Mouse (Mus musculus) Patski (cell line): Measurements from ENCODE around the gene Clic1. TPM values are rescaled to one million over a fixed set of nuclear protein-coding genes. Genes with fewer than 3 reads are reported as not detected.

Experiments used
- ATAC-seq: fragments of 100-300 bp; one replicate; pipeline ENCODE4 v1.8.0; 2021
- CTCF ChIA-PET: fragments of 350-600 bp; sonication (Branson Sonifier 250); formaldehyde crosslinking; loops from one replicate; lab custom pipeline; 2022; ENCODE audit warnings: inconsistent platforms; lab: Charles Lee
- POLR2A ChIA-PET: fragments of 350-600 bp; sonication (Branson Sonifier 250); formaldehyde crosslinking; loops from one replicate; lab custom pipeline; 2022; ENCODE audit warnings: antibody characterized with exemption, inconsistent platforms; lab: Charles Lee
- DNase-seq: peaks from one replicate; pipeline ENCODE4 v3.0.0-alpha.2; 2011; ENCODE audit warnings: low read depth, low spot score
- H3K27me3 ChIP-seq: fragments of 371-371 bp; one replicate; pipeline ENCODE4 v1.5.1; 2021
- CTCF ChIP-seq: fragments of 100-300 bp; IDR thresholded peaks from one replicate; pipeline ENCODE4 v1.5.1; 2021
- in situ Hi-C: fragments of 300-500 bp; cut with MboI; formaldehyde crosslinking; loops from 3 replicates; pipeline ENCODE4 v1.11.1; 2018; ENCODE audit warnings: low pct_unique_long_range_greater_than_20kb, mixed read lengths
- polyA plus RNA-seq: library from polyadenylated mRNA; unstranded; gene quantifications from one replicate; pipeline ENCODE4 v1.2.3, GENCODE M21; 2021

Gene Clic1
- polyA plus RNA-seq, 1 experiment from 2014 or later: 671 TPM

DNA sequence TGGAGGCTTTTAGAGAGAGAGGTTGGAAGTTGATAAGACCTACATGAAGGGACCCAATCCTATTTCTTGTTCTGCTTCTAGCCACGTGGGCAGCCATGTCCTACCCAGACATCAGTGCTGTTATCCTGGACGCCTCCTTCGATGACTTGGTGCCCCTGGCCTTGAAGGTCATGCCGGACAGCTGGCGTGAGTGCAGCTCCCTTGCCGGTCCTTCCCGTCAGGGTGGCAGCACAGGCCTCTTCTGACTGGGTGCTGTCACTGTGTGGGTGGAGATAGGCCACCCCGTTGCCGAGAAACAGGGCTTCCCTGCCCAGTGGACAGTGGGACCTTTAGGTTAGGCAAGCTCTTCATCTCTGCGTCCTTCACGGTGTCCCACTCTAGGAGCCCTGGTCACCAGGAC is 51.4 kb downstream of the Clic1 start:
- in situ Hi-C loops: no loop called here
- DNase-seq (no peak), ATAC-seq (no peak)
- no peaks in the 10 kb centered on the region for H3K27me3 ChIP-seq
- no peak for TF ChIP-seq CTCF
- CTCF ChIA-PET: no interaction called here
- POLR2A ChIA-PET: interaction anchor here (0.8 kb wide), 1 partner anchor 99 kb away, joined by 3 read pairs; no protein-coding TSS in a partner anchor

DNA sequence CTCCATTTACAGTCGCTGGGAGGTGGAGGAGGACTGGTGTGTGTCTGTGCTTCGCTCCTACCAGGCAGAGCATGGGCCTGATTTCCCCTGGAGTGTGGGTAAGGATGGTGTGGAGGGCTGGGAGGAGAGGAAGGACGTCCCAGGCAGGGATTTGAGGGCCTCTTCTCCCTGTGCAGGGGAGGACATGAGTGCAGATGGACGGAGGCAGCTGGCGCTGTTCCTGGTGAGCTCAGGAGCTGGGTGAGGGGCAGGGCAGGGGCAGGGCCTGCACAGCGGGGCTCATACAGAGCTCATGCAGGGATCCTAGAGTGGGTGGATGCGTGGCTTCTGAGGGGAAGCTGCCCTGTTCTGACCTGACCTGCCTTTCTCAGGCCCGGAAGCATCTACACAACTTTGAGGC is 52.5 kb downstream of the Clic1 start:
- POLR2A ChIA-PET: interaction anchor here (0.8 kb wide), 1 partner anchor 151 kb away, joined by 3 read pairs; no protein-coding TSS in a partner anchor
- no peak for TF ChIP-seq CTCF
- no peak for ATAC-seq
- in situ Hi-C loops: no loop called here
- DNase-seq: no peak
- CTCF ChIA-PET: no interaction called here
- no peaks in the 10 kb centered on the region for H3K27me3 ChIP-seq

DNA sequence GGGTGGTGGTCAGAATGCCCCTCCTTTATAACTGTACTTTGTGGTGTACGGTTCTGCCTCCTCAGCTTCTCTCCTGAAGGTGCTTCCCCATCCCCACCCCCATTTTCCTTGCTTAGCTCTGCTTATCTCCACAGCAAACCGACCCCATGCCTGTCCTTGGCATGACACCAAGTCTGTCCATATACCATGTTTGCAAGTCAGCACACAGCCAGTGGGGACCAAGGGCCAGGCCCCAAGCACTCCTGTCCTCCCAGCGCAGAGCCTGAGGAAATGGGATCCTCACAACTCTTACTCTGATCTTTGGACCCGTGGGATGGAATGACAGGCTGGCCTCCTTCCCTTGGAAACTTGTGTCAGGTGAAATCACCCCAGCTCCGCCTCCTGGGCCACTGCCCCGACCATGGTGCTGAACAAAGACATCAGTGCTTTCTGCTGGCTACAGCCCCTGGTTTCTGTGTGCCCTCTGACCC is 53.5 kb downstream of the Clic1 start:
- in situ Hi-C loops: no loop called here
- no peak for DNase-seq
- CTCF ChIA-PET: no interaction called here

DNA sequence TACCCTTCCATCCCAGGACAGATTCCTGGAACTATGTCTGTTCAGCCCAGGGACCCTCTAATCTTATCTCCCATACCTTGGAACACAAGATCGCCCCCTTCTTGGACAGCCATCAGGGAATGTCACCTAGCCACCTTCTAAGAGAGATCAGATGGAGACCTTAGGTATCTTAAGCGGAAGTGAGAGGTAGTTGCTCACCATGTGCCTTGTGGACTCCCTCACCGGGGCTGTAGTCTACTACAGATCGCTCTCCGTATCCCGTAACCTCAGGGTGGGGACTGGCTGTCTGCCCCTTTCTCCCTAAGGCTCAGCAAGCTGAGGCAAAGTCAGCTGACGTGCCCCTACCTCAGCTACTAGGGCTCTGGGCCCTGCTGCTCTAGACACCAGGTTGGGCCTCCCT is 54.3 kb downstream of the Clic1 start:
- CTCF ChIA-PET: interaction anchor here (0.9 to 1.5 kb wide), 2 partner anchors 97 to 156 kb away, joined by 3 read pairs; no protein-coding TSS in a partner anchor
- POLR2A ChIA-PET: interaction anchor here (1.0 kb wide), 1 partner anchor 14 kb away, joined by 4 read pairs; no protein-coding TSS in a partner anchor
- in situ Hi-C loops: no loop called here

More for the DNA sequence above, 53.5 kb downstream of the Clic1 start:
- no peak for ATAC-seq
- TF ChIP-seq CTCF: no peak
- POLR2A ChIA-PET: interaction anchor here (0.6 kb wide), 1 partner anchor 9 kb away, joined by 4 read pairs; no protein-coding TSS in a partner anchor
- no peaks in the 10 kb centered on the region for H3K27me3 ChIP-seq

DNA sequence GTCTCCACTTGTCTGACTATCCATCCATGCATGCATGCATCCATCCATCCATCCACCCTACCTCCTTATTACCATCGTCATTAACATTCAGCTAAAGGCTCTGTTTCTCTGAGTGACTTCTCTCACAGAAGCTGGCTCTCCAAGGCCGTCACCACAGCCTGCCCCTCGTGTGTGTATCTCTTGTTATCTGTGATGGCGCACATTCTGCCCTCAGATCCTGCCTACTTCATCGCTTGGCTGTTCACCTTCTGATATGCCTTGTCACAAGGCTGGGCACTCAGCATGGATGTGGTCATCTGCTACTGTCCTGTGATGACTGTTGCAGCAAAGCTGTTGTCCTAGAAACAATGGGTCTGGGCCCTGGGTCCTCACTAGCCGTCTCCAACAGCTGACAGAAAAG is 55.0 kb downstream of the Clic1 start:
- ATAC-seq (no peak), DNase-seq (no peak)
- POLR2A ChIA-PET: interaction anchor here (1.0 kb wide), 1 partner anchor 13 kb away, joined by 4 read pairs; no protein-coding TSS in a partner anchor
- TF ChIP-seq CTCF: no peak
- H3K27me3 ChIP-seq: no peaks in the 10 kb centered on the region
- CTCF ChIA-PET: interaction anchor here (0.9 to 1.8 kb wide), 3 partner anchors 9 to 157 kb away, joined by 3 to 4 read pairs (median 3); no protein-coding TSS in a partner anchor
- in situ Hi-C loops: no loop called here

More for the DNA sequence above, 54.3 kb downstream of the Clic1 start:
- no peak for ATAC-seq
- DNase-seq: no peak
- TF ChIP-seq CTCF: no peak
- no peaks in the 10 kb centered on the region for H3K27me3 ChIP-seq

DNA sequence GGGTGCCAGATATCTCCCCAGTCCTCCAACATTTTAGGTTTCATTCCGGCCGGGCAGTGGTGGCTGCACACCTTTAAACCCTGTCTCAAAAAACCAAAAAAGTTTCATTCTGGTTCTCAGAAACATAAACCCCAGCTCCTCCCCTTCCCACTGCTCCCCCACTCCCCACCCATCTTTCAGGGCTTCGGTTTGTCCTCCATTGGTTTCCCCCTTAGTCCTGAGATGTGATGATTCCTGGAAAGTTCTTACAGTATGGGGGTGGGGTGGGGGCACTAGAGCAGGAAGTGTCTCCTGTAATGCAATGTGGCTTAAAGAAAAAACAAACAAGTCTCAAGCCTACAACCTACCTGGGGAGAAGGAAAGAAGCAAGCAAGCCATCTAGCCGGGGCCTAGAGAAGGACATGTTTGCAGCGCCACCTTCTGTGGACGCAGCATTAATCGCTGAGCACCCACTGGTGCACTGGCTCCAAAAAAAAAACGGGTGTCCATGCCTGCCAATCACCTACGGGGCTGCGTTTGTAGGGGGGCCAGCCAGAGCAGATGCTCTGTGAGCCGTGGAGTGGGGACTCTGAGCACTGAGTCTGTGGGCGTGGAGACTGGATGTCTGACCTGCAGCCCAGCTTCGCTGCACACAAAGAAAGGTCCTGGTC is 56.1 kb downstream of the Clic1 start:
- no peaks in the 10 kb centered on the region for H3K27me3 ChIP-seq
- ATAC-seq (no peak), DNase-seq (no peak)
- in situ Hi-C loops: no loop called here
- CTCF ChIA-PET: interaction anchor here (0.9 to 2.0 kb wide), 6 partner anchors 10 to 88 kb away, joined by 3 to 4 read pairs (median 4); no protein-coding TSS in a partner anchor
- POLR2A ChIA-PET: interaction anchor here (0.9 kb wide), 1 partner anchor 47 kb away, joined by 4 read pairs; the partner anchor contains the start of gene Ddah2
- no peak for TF ChIP-seq CTCF

DNA sequence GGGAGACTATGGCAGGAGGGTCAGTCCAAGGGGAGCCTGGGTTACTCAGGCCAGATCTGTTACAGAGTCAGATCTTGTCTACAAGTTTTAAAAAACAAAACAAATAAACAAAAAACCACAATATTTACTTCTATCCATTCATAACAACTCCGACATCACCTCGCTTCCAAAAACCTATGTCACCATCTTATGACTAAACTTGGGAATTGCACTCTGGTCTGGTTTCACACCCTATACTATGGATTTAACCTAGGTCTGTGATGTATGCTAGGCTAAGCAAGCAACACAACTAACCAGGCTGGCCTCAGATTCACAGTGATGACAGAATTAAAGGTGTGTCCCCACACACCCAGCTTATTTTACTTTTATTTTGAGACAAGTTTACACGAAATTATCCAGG is 56.8 kb downstream of the Clic1 start:
- no peak for TF ChIP-seq CTCF
- no peaks in the 10 kb centered on the region for H3K27me3 ChIP-seq
- CTCF ChIA-PET: interaction anchor here (0.9 to 2.0 kb wide), 6 partner anchors 18 to 88 kb away, joined by 3 to 4 read pairs (median 3); no protein-coding TSS in a partner anchor
- POLR2A ChIA-PET: interaction anchor here (0.6 to 0.9 kb wide), 2 partner anchors 48 to 81 kb away, joined by 4 to 6 read pairs; partner anchors contain the start of gene Ddah2
- in situ Hi-C loops: no loop called here
- no peak for ATAC-seq
- DNase-seq: no peak

DNA sequence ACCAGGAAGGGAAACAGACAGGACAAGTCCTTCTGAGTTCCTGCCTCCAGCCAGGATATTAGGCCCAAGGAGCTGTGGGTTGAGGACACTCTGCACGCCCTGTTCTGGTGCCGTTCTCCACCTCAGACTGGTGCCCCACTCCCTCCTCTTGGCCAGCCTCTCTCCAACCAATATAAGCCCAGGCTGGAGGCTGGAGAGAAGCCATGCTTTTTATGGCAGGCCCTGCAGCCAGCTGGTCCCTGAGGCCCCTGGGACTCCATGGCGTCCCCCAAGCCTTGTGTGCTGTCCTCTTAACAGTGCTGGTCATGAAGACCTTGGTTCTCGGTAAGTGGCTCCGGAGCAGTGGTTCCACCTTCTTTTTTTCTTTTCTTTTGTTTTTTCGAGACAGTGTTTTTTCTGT is 58.3 kb downstream of the Clic1 start, which contains the start of gene Ly6g5c:
Gene Ly6g5c (plus strand): TSS at position 183 of the 400 bp plus-strand sequence.
- ChIA-PET POLR2A (no interaction called here), CTCF (interaction anchor here (1.4 kb wide), 1 partner anchor 88 kb away, joined by 3 read pairs; no protein-coding TSS in a partner anchor)
- in situ Hi-C loops: no loop called here
- H3K27me3 ChIP-seq: no peaks in the 10 kb centered on the region
- ATAC-seq: no peak
- no peak for DNase-seq
- no peak for TF ChIP-seq CTCF

Other genes starting within 250 kb of the Clic1 start
- not detected for gene Cyp21a1, start 245.4 kb upstream of the Clic1 start, polyA plus RNA-seq
- gene Stk19, start 213.0 kb upstream of the Clic1 start, polyA plus RNA-seq: 50.8 TPM
- gene Dxo, start 212.9 kb upstream of the Clic1 start, polyA plus RNA-seq: 34.4 TPM
- gene Skiv2l, start 199.8 kb upstream of the Clic1 start, polyA plus RNA-seq: 69.3 TPM
- gene Nelfe, start 199.6 kb upstream of the Clic1 start, polyA plus RNA-seq: 73.2 TPM
- gene Cfb, start 187.4 kb upstream of the Clic1 start, polyA plus RNA-seq: 3.1 TPM
- 33.5 TPM for gene Zbtb12, start 170.5 kb upstream of the Clic1 start, polyA plus RNA-seq
- not detected for gene Gm20547, start 167.9 kb upstream of the Clic1 start, polyA plus RNA-seq
- gene C2, start 151.7 kb upstream of the Clic1 start, polyA plus RNA-seq: 0.65 TPM
- 200 TPM for gene Ehmt2, start 151.5 kb upstream of the Clic1 start, polyA plus RNA-seq
- gene Slc44a4, start 135.5 kb upstream of the Clic1 start, polyA plus RNA-seq: 0.37 TPM
- gene Neu1, start 118.7 kb upstream of the Clic1 start, polyA plus RNA-seq: 75.4 TPM
- gene Hspa1b, start 90.7 kb upstream of the Clic1 start, polyA plus RNA-seq: 47.3 TPM
- 1.2 TPM for gene Gm20481, start 80.1 kb upstream of the Clic1 start, polyA plus RNA-seq
- gene Hspa1a, start 77.8 kb upstream of the Clic1 start, polyA plus RNA-seq: 9.2 TPM
- gene Hspa1l, start 77.3 kb upstream of the Clic1 start, polyA plus RNA-seq: 1.9 TPM
- gene Lsm2, start 68.1 kb upstream of the Clic1 start, polyA plus RNA-seq: 64.4 TPM
- gene Vars, start 49.0 kb upstream of the Clic1 start, polyA plus RNA-seq: 123 TPM
- 1.2 TPM for gene Vwa7, start 33.4 kb upstream of the Clic1 start, polyA plus RNA-seq
- 0.64 TPM for gene Sapcd1, start 21.9 kb upstream of the Clic1 start, polyA plus RNA-seq
- 2.9 TPM for gene Msh5, start 3.2 kb upstream of the Clic1 start, polyA plus RNA-seq
- 198 TPM for gene Ddah2, start 9.1 kb downstream of the Clic1 start, polyA plus RNA-seq
- not detected for gene Ly6g6c, start 15.4 kb downstream of the Clic1 start, polyA plus RNA-seq
- gene Mpig6b, start 16.2 kb downstream of the Clic1 start, polyA plus RNA-seq: not detected
- gene Ly6g6e, start 26.9 kb downstream of the Clic1 start, polyA plus RNA-seq: not detected
- 0.19 TPM for gene Ly6g6d, start 28.1 kb downstream of the Clic1 start, polyA plus RNA-seq
- not detected for gene Ly6g6f, start 35.6 kb downstream of the Clic1 start, polyA plus RNA-seq
- 77.3 TPM for gene Abhd16a, start 39.3 kb downstream of the Clic1 start, polyA plus RNA-seq
- gene Ly6g5c, start 58.3 kb downstream of the Clic1 start, polyA plus RNA-seq: not detected
- 0.27 TPM for gene Ly6g5b, start 65.5 kb downstream of the Clic1 start, polyA plus RNA-seq
- gene Gpank1, start 71.5 kb downstream of the Clic1 start, polyA plus RNA-seq: 28.4 TPM
- gene Csnk2b, start 72.1 kb downstream of the Clic1 start, polyA plus RNA-seq: 254 TPM
- 29.3 TPM for gene D17H6S53E, start 76.4 kb downstream of the Clic1 start, polyA plus RNA-seq
- gene Apom, start 82.1 kb downstream of the Clic1 start, polyA plus RNA-seq: 0.15 TPM
- 283 TPM for gene Bag6, start 85.2 kb downstream of the Clic1 start, polyA plus RNA-seq
- gene Prrc2a, start 114.9 kb downstream of the Clic1 start, polyA plus RNA-seq: 300 TPM
- gene Aif1, start 126.1 kb downstream of the Clic1 start, polyA plus RNA-seq: 0.14 TPM
- not detected for gene Lst1, start 138.5 kb downstream of the Clic1 start, polyA plus RNA-seq
- gene Ltb, start 144.5 kb downstream of the Clic1 start, polyA plus RNA-seq: not detected
- gene Tnf, start 152.0 kb downstream of the Clic1 start, polyA plus RNA-seq: not detected
- gene Lta, start 155.4 kb downstream of the Clic1 start, polyA plus RNA-seq: 0.14 TPM
- 0.54 TPM for gene Gm16181, start 170.9 kb downstream of the Clic1 start, polyA plus RNA-seq
- gene Atp6v1g2, start 183.7 kb downstream of the Clic1 start, polyA plus RNA-seq: 3.7 TPM
- 32.8 TPM for gene Nfkbil1, start 185.8 kb downstream of the Clic1 start, polyA plus RNA-seq
- gene Ddx39b, start 191.8 kb downstream of the Clic1 start, polyA plus RNA-seq: 321 TPM
- 112 TPM for gene H2-D1, start 212.8 kb downstream of the Clic1 start, polyA plus RNA-seq